ENCODE assay signal across 23 mouse cellular contexts in genomic region chr8:78502706-78503105, GRCm38 (mm10).
"Had no signal": no experiment of that assay in that cellular context is flagged by ENCODE, and none has a peak within 500 bp of the region (broad histone marks: within the 10 kb centered on the region; RNA-seq: fewer than 3 reads in every experiment).

No protein-coding gene starts in this region.

- DNase-seq: gastrocnemius, postnatal 14 days; gastrocnemius, postnatal 36 days; heart, adult 11 months; heart, adult 2 months; heart, postnatal 14 days; heart, postnatal 36 days; kidney, adult 18-20 months; kidney, adult 9 months; kidney, postnatal 14 days; kidney, postnatal 36 days; liver; liver, embryonic 13.5 days had no signal

- H3K9me3 ChIP-seq: heart, embryonic 13.5 days; heart, embryonic 15.5 days; hindbrain, embryonic 13.5 days; hindbrain, embryonic 15.5 days; kidney, embryonic 15.5 days; limb, embryonic 10.5 days; liver, embryonic 13.5 days had no signal

- H3K27me3 ChIP-seq: heart, embryonic 13.5 days; heart, embryonic 15.5 days; hindbrain, embryonic 13.5 days; hindbrain, embryonic 15.5 days; kidney, embryonic 15.5 days; limb, embryonic 12.5 days; liver, embryonic 13.5 days had no signal

- H3K9ac ChIP-seq: heart, embryonic 13.5 days; heart, embryonic 15.5 days; hindbrain, embryonic 13.5 days; hindbrain, embryonic 15.5 days; kidney, embryonic 15.5 days; limb, embryonic 12.5 days; liver, embryonic 13.5 days had no signal

- ATAC-seq: hindbrain, postnatal 0 days; intestine, postnatal 0 days had no signal

- H3K27ac ChIP-seq: heart, adult 2 months; heart, embryonic 13.5 days; heart, embryonic 15.5 days; hindbrain, embryonic 13.5 days; hindbrain, embryonic 15.5 days; hindbrain, postnatal 0 days; kidney, embryonic 15.5 days; kidney, postnatal 0 days; left cerebral cortex, adult 2 months; limb, embryonic 10.5 days; limb, embryonic 12.5 days; liver, embryonic 13.5 days had no signal

- H3K4me3 ChIP-seq: heart, adult 2 months; heart, embryonic 13.5 days; heart, embryonic 15.5 days; hindbrain, embryonic 13.5 days; hindbrain, embryonic 15.5 days; kidney, embryonic 15.5 days; left cerebral cortex, adult 2 months; limb, embryonic 10.5 days; limb, embryonic 12.5 days; liver, embryonic 13.5 days had no signal
